Mouse (Mus musculus) inflammation-experienced regulatory T-cells, adult 6 months (primary cell): ENCODE data around the gene Col12a1. TPM values are rescaled to one million over a fixed set of nuclear protein-coding genes. Genes with fewer than 3 reads are reported as not detected.

ENCODE experiments used
- ATAC-seq: one replicate; pipeline ENCODE4 v1.8.0; 2017
- polyA plus RNA-seq, 3 experiments: library from polyadenylated mRNA; unstranded; fragments of 100-300 nt; shearing (Covaris generic); gene quantifications; one replicate each; pipeline ENCODE4 v1.2.1; 2017

Col12a1 gene
- under 1 TPM in 1 of 3 experiments, not detected in 2; 0.13 TPM for polyA plus RNA-seq

GRCm38 (mm10) chr9:79718481-79719370, at the start of gene Col12a1:
TSS of gene Col12a1 (minus strand) at chr9:79718831.
- ATAC-seq, result no peak

GRCm38 (mm10) chr9:79766991-79767545, 48.4 kb upstream of the Col12a1 start:
- no peak for ATAC-seq

DNA sequence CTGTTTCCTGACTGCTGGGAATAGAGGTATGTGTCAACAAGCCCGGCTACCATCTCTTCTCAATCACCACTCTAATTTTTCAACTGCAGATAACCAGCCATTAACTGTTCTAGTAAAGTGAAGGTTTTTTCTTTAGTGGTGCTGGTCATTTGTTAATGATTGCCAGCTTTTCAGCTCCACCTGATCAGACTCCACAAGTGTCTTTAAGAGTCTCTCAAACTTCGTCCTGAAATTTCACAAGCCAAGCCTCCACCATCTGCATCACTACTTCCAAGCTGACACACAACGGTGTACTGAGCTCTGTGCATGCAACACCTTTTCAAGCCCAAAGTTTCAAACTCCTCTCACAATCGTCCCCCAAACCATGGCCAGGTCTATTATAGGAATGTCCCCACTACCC, 46.7 kb upstream of the Col12a1 start:
- ATAC-seq, result no peak

- no peak for ATAC-seq
Observed at GRCm38 (mm10) chr9:79762519-79762918, 43.9 kb upstream of the Col12a1 start.

GRCm38 (mm10) chr9:79760076-79760475, 41.4 kb upstream of the Col12a1 start:
- ATAC-seq, result peak; percentile 42

- peak; percentile 94 for ATAC-seq
Observed at GRCm38 (mm10) chr9:79759385-79760005, 40.9 kb upstream of the Col12a1 start, which contains the start of gene Cox7a2. TSS of gene Cox7a2 (minus strand) at chr9:79759878.

DNA sequence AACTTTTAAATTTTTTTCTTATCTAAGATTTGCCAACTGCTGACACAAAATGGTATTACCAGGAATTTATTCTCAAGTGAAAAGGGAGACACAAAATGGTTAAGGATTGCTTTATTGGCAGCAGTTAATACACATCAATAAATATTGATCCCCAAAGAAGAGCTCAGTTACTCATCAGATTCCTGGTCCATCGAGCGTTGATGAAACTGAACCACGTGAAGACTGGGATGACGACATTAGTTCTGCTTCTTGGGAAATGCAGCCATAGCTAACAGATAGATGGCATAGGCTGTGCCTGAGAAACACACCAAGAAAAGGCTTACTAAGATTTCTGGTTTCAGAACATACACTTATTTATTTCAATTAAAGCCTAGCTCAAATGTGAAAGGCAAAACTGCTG, 36.7 kb upstream of the Col12a1 start:
- ATAC-seq, result no peak

DNA sequence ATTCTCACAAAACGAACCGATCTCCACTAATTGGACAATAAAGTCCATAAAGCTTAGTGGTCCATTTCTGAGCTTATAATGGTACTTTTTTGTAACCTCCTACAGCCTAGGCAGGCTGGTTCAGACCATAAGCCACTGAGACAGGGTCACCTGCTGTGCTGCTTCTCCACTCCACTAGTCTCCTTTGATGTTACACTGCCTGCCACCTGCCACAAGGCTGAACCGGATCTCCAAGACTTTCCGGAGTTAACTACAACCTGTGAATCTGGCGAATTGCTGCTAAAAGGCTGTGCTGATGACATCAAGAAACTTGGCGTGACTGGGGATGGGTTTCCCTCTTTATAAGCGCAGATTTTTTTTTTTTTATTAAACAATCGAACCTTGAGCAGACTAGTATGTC, 33.2 kb upstream of the Col12a1 start:
- ATAC-seq, result no peak

DNA sequence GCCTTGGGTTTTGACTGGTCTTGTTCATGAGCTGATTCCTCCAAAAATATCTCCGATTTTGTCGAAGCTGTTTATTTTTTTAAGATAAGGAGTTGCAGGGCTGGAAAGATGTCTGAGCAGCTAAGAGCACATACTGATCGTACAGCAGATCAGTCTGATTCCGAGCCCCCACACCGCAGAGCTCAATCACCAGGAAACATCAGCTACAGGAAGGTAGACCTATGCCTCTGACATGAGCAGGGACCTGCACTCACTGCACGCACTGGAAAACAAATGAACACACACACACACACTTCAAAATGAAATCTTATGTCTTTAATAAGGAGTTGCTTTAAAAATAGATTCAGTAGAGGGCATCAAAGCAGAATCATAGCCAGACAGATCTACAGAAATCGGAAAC, 32.1 kb upstream of the Col12a1 start:
- ATAC-seq, result no peak

- no peak for ATAC-seq
Observed at GRCm38 (mm10) chr9:79745036-79745435, 26.4 kb upstream of the Col12a1 start.

DNA sequence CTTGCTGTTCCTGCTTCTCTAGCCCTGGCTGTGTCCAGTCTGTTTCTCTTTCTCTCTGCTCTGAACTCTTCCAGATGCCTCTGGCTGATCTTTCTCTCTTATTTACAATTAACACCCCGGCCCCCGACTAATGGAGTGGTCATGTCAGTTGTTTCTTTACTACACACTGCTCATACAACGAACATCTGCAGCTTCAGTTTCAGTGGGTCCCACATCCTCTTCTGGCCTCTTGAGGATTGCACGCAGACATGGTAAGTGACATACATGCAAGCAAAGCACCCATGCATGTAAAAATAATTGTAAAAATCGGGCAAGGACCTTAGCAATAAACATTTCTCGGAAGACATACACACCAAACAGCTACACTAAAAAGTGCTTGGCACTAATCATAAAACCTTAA, 17.0 kb upstream of the Col12a1 start:
- no peak for ATAC-seq

DNA sequence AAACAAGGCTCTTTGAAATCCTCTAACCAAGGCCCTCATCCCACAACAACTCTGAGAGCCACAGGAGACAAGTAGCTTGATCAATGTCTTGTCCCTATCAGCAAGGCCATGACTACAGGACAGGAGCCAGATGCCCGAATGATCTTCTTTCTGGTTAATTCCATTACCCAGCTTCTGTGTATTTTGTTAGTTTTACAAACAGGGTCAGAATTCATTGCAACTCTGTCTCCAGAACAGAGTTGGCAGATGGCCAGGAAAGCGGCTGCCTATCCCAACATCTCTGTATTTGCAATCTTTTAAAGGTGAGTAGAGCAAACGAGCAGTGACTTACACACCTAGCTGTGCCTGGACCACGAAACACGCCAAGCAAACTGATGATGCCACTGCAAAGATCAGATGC, 11.7 kb upstream of the Col12a1 start:
- ATAC-seq, result no peak

DNA sequence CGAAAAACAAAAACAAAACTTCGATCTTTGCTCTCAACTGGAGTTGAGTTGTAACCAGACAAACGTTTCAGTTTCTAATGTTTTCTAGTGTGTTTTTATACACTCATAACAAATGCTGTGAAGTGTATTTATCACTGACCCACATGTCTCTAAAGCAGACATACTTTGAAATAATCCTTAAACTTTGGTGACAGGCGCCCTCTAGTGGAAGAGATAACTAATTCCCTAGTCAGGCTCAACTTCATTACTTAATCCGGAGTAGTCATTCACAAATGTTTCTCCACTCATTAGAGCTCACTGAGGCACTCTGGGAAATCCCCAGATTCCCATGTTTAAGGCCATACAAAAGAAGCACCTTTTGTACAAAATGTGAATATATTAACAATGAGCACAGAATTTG, 4.5 kb upstream of the Col12a1 start:
- ATAC-seq, result no peak

- ATAC-seq, result no peak
Observed at GRCm38 (mm10) chr9:79721056-79721455, 2.4 kb upstream of the Col12a1 start.

DNA sequence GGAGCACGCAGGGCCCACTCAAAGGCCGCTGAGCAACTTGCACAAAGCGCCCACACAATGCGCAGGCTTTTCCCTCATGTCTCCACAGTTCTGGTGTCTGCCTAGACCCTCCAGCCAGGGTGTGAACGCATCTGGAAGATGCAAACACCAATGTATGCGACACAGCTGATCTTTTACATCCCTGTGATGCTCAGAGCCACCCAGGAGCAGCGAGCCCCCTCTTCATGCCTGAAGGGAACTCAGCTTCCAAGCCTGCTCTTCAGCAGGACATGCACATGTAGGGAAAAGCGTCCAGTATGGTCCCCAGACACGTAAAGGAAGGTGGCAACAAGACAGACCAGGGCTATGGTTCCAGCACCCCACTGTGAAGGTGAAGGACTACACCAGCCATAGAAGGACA, 1.5 kb upstream of the Col12a1 start:
- no peak for ATAC-seq

- no peak for ATAC-seq
Observed at GRCm38 (mm10) chr9:79719451-79719850, 820 bp upstream of the Col12a1 start.

DNA sequence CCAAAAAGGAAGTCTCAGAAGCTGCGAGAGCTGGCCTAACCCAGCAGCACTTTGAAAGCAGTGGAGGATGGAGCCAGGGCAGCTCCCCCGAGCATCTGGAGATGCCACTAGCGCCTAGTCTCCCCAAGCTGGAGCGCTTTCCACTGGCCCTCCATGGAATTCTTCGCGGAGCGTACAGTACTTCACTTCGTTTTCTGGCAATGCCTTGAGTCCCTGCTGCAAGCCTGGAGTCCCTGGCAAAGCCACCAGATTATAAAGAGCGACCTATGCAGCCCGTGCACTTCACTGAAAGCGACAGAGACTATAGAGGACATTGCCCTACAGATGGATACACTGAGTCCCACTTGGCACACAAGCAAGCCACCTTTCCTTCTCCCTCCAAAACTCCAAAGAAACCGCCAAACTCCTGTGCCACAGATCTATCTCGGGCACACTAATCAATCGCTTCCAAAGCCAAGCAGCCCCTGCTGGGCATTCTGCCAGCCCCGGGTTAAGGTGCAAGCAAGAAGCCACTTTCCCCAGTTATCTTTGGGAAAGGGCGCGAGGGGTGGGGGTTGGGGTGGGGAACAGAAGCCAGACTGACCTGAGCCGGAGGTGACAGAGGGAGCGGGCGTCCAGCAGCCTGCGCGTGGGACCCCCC, 675 bp downstream of the Col12a1 start:
- ATAC-seq, result no peak

DNA sequence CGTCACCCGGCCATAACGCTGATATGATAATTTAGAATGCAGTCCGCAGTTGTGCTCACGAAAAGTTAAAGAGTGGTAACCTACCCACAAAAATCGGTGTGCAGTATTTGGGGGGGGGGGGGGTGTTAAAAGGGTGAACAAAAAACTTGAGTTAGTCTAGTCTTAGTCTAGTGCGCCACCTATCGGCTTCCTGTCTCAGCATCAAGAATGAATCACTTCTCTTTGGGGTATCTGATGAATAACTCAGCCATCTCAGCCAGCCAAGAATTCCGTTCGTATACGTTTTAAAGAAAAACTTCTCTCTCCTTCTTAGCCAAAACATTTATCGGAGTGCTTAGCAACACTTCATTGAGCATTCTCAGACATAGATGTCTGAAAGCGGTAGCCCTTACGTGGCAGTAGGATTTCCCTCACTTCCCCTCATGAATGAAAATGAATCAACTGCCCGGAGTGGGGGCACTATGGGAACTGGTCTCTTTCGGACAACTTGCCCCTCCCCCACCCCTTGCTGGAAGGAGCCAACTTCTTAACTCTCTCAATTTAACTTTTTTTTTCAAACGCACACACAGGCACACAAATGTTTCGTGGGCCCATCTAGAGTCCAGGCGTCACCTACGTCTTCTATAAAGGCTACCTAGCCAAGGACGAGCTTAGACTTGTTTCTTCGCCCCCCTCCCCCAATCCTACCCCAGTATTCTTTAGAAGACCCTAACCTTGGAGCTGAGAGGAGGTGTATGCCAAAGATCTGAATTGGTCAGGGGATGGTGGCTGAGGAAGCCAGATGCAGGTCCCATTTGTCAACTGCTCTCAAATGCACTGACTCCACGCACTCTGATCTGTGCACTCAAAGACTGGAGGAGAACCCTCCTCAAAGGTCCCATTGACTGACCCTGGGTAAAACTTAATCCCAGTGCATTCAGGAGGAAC, 1.5 kb downstream of the Col12a1 start:
- ATAC-seq, result no peak

DNA sequence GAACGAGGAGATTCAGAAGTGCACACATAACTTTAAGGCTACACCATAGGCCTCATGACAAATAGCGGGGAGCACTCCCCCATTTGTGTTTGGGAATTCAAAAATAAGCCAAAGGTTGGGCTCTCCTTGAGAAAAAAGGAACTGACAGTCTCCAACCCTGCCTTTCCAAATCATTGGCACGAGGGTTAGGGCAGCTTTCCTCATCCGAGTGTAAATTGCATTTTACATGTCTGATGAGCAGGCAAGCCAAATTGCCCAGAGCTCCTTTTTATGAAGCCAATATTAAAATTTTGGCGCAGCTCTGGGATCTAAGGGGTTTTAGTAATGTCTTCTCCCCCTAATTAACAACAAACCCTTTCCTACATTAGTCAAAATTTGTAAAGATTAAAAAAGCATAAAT, 2.1 kb downstream of the Col12a1 start:
- no peak for ATAC-seq

DNA sequence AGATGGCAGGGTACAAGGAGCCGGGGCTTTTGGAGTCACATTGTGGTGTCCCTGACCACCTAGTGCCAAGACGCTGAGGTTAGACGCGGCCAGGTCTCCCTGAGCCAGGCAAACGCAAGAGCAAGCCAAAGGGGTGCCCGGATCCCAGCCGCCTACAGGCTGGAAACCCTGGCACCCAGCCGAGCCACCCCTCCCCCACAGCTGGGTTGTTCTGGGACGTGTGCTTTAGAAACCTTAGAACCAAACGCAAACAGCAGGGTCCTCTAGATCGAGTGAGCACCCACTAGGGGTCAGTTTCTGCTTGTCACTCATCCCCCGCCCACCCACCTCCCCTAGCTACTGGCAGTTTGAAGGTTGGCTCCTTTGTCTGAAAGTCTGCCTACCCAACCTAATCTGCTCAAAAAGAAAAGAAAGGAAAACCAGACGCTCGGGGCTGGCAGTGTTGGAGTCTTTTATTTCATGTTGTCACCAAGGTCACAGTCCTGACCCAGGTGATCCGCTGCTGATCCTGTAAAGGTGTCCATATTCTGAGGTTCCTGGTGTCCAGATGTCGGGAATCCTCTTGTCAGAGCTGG, 4.1 kb downstream of the Col12a1 start:
- no peak for ATAC-seq

GRCm38 (mm10) chr9:79689771-79690535, 28.7 kb downstream of the Col12a1 start:
- ATAC-seq, result no peak
